Mouse (Mus musculus) right cerebral cortex, postnatal 14 days (tissue): ENCODE measurements around the gene Trio.

Experiments
- DNase-seq: peaks from one replicate; pipeline ENCODE4 v3.0.0; 2022

The Trio gene

DNA sequence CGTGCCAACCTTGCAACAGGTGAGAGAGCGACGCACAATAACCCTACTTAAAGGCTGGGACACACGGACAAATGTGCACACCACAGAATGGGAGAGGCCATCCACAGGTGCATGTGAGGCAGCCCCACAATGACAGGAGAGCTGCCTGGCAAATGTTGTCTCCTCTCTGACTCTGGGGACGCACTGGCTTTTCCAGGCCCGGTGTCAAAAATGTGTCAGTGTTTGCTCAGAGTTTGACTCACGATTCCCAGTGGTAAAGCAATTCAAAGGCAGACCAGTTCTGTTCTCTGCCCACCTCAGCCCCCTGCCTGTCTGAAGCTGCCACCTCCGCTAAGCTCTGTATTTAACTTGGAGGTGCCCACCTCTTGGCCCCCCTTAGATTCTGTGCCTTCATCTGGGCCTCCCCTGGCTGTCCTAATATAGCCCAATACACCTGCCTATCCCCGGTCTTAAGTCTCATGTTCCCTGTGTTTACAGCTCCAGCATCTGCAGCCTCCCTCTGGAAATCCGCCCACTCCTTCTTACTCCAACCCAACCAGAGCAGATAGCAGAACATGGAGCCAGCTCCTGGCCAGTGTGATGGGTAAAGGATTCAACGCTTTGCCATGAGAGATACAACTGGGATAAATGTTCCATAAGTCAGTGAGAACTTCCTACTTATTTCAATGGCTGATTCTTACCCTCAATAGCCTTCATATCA, 83.3 kb downstream of the Trio start:
- no peak for DNase-seq

- no peak for DNase-seq
Observed at GRCm38 (mm10) chr15:27941441-27941840, 84.2 kb downstream of the Trio start.

GRCm38 (mm10) chr15:27941020-27941419, 84.6 kb downstream of the Trio start:
- no peak for DNase-seq

GRCm38 (mm10) chr15:27940032-27940431, 85.6 kb downstream of the Trio start:
- DNase-seq = no peak

GRCm38 (mm10) chr15:27938886-27939285, 86.8 kb downstream of the Trio start:
- no peak for DNase-seq

DNA sequence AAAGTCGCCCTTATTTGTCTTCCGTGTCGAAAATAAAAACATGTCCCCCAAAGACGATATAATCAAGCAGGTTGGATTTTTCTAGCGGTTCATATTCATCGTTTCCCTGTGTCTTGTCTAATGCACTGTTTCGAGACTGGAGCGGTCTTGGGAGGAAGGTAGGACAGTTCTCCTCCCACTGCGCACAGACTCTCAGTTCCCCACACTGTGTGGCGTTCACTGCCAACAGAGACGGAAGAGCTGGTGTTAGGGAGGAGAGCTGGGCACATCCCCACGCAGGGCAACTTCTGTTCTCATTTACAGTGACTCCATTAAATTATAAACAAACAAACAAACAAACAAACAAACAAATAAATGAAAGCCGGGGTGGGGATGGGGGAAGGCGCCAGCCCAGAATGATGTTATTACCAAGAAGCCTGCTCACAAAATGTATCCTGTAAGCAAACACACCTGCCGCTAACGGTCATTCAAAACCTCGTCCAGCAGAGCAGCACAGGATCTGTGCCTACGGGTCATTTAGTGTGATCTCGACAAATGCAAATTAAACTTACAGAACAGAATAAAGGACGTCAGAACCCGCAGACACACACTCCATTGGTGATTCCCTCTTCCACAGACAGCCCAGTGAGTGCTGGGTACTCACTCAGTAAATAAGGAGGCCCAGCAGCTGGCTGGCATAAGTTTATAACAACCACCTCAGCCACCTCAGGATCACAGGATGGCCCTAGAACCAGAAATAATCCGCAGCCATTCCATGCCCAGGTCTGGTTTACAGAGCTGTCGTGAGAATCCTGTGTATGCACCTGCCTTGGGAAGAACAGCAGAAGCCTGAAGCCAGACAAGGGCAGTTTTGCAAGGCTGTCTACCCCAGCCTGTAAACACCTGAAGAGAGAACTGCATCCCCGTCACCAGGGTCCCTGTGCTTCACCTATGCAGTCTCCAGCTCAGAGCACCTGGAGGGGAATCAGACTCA, 87.5 kb downstream of the Trio start:
- DNase-seq = no peak

DNA sequence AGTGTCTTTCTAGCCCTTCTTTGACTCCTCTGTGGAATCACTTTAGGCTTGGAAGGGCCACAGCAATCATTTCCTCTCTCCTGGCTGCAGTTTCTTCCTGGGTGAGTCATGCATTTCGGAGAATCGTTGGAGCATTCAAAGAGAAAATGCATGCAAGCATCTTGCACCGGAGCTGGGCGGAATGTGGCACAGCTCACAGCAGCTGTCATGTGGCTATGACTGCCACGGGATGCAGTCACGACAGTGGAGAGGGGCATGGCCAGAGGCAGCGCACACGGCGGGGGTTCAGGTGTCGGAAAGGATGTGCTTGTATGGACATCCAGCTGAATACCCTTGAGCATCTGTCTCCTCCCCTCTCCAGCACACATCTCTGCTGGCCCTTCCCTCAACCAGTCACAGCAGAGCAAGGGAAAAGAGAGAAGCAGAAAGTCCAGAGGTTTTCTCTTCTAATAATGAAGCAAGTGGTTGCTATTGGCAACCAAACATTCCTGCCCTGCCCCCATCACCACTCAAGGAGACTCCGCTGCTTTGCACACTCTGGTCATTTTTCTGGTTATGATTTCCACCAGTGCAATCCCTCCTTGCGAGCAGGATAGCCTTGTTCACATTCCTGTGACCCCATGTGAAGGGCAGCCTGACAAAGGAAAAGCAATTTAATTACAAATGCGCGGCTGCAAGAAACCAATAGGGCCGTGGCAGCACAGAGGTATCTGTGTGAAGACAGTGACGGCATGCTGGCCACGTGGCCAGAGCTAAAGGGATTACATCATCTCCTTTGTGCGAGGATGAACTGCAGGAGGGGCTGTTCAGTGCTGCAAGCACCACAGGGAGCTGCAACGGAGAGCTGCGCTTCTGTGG, 88.4 kb downstream of the Trio start:
- DNase-seq = peak; percentile 58

DNA sequence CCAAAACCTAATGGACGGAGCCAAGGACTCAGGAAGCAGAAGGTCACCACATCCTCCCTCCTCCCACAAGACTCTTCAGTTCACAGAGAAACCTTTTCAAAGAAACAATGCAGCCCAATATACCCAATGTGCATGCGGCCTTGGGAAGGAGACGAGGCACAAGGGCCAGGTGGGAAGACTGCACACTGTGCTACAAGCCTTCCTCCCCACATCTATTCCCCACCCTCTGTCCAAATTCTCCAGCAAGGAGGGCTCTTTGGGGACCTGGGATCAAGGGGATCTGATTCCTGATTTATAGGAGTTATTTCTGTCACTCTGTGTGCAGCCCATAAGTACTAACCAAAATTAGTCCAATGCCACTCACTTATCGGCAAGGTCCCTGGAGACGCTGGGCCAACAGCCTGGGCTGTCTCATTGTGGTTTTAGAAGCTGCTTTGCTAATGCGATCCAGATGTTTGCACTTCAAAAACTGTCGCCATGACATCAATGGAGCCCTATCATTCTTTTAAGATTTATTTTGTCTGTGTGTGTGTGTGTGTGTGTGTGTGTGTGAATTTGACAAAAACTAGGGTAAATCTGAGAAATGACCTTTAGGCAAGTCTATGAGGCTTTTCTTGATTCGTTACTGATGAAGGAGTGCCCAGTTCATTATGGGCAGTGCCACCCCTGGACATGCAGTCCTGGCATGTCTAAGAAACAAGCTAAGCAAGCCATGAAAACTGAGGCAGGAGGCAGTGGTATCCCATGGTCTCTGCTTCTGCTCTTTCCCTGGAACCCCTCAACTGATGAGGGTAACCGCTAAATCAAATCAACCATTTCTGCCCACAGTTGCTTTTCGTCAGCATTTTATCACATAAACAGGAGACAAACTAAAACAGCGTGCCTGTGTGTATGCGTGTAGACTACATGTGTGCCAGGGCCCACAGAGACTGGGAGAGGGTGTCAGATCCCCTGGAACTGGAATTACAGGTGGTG, 89.6 kb downstream of the Trio start:
- no peak for DNase-seq

DNA sequence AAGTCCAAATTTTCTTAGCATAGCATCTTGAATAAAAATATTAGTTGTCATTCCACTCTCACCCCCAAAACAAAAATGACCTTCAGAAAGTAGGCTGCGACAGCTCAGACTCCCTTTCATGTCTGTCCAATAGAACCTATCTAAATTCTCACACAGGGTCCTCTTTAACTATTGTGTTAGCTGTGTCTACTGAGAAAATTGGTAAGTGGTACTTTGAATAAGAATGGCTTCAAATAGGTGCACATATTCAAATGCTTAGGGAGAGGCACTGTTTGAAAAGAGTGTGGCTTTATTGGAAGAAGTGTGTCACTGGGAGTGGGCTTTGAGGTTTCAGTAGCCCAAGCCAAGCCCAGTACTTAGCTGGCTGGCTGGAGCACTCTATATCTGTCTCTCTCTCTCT, 92.4 kb downstream of the Trio start:
- DNase-seq = no peak

DNA sequence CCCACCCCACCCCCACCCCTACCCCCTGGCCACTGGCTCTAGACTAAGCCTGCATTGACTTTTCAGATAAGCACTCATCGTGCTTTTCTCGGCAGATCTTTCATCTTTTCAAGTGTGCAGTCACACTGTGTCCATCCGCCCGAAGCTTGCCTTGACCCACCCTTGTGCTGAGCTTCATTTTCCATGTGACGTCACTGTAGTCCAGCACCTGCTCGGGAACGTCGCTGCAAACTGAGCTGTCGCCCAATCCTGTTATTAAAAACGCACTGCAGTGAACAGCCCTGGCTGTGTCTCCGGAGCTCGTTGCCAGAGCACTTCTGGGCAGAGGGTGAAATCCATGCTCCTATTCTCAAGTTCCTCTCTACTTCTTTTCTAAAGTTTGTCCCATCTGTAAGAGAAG, 93.8 kb downstream of the Trio start:
- no peak for DNase-seq

DNA sequence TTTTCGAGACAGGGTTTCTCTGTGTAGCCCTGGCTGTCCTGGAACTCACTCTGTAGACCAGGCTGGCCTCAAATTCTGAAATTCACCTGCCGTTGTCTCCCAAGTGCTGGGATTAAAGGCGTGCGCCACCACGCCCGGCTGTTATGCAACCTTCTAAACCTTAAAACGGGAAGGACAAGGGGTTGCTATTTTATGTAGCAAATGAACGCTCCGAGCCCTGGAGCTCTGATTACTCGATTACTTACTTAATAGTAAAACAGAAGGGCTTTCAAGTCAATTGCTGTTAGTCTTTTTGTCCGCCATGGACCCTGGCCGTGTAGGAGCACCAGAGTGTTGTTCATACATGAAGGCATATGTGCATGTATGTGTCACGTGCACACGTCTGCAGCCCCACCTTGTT, 94.2 kb downstream of the Trio start:
- no peak for DNase-seq

- no peak for DNase-seq
Observed at GRCm38 (mm10) chr15:27927614-27928013, 98.0 kb downstream of the Trio start.

DNA sequence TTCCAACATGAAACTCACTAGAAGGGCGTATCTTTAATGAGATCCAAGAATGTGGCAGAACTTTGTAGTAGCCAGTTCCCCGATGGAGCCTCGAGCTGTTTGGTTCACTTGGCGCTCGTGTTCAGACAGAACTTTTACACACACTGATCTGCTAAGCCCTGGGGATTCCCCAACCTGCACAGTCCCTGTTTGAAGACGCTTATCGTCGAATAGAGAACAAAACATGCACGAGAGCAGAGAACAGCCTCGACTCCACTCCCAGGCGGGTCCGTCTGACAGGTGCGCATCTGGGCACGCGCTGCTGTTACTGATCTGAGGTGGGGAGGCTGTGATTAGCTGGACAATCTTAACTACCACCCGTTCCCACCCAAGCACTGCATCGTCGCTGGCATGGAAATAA, 98.7 kb downstream of the Trio start:
- DNase-seq = no peak

- DNase-seq = no peak
Observed at GRCm38 (mm10) chr15:27926450-27926849, 99.2 kb downstream of the Trio start.

- DNase-seq = no peak
Observed at GRCm38 (mm10) chr15:27925865-27926264, 99.8 kb downstream of the Trio start.

- no peak for DNase-seq
Observed at GRCm38 (mm10) chr15:27925004-27925635, 100.5 kb downstream of the Trio start.

DNA sequence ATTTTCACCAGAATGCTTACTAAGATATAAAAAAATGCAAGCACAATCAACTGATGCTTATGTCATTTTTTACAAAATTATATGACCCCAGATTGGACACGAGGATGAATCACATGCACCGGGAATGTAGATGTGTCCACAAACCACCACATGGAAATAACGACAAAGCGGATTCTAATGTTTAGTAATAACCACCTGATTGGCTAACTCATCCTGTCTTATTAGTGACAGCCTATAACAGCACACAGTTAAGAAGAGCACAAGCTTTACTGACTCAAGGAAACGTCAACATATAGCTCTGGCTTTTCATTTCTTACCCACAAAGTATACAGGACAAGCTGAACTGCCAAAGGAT, 101.7 kb downstream of the Trio start:
- no peak for DNase-seq

- peak; percentile 71 for DNase-seq
Observed at GRCm38 (mm10) chr15:27923280-27923986, 102.2 kb downstream of the Trio start.

- no peak for DNase-seq
Observed at GRCm38 (mm10) chr15:27920751-27921150, 104.9 kb downstream of the Trio start.

- peak; percentile 47 for DNase-seq
Observed at GRCm38 (mm10) chr15:27919540-27919939, 106.1 kb downstream of the Trio start.

DNA sequence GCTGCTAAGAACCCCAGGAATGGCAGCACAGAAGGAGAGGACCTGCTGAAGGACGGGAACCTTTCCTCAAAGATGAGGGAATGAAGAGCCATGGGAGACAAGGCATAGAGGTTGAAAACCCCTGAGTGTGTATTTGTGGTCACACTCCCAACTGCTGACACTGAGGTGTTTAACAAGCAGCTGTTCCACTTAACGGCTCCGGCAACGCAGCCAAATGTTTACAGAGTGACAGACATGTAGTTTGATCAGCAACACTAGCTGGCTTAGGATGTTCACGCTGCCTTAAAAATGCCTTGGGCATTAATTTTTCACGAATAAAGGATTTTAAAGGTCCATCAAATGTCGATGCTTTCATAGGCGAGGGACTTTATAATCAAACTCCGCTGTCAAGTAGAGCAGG, 106.8 kb downstream of the Trio start:
- no peak for DNase-seq
